Mouse (Mus musculus): ENCODE results near the gene Dennd5a. TPM values are rescaled to one million over a fixed set of nuclear protein-coding genes. Genes with fewer than 3 reads are reported as not detected.
A peak's percentile ranks its signal among the peaks of the same experiment; 100 is the strongest.

The Dennd5a gene
- total and polyA plus RNA-seq, 3 experiments, result 106 to 136 (median 106) TPM

GRCm38 (mm10) chr7:109968924-109969450 is 8.7 kb upstream of the Dennd5a start:
- Histone ChIP-seq H3K27ac (peak overlapping the region; percentile 68; the same call in 1 of the 2 replicates), H3K9ac (ENCODE audit: low read depth, low read length) (no peak overlapping the region), H3K27me3 (ENCODE audit: control insufficient read depth, insufficient read depth, low read length) (no peaks in the 10 kb centered on the region), H3K4me3 (no peak overlapping the region), H3K79me2 (replicated peaks; ENCODE audit: control insufficient read depth, insufficient read depth, low read length) (no peaks in the 10 kb centered on the region), H3K36me3 (ENCODE audit: control insufficient read depth, insufficient read depth, low read length) (peaks cover 2% of the 10 kb centered on the region; the same call in 1 of the 2 replicates), H3K4me1 (ENCODE audit: control insufficient read depth, insufficient read depth, low read length) (peaks cover 5% of the 10 kb centered on the region)
- TF ChIP-seq CTCF (IDR thresholded peaks at IDR 0.05), result peak; percentile 48
- TF ChIP-seq POLR2A (IDR thresholded peaks at IDR 0.05; ENCODE audit: insufficient read depth, low read depth, low read length), result no peak
- no peak for TF ChIP-seq EP300 (IDR thresholded peaks at IDR 0.05; ENCODE audit: insufficient read depth, low read depth, low read length)
- intact Hi-C loops (cut with DNase I), result loop anchor here (2.0 to 5.0 kb wide), 2 partner anchors 14 to 113 kb away; no protein-coding TSS in a partner anchor
- WGBS, result 0% methylated on average over 2 of the region's 2 CpGs
- DNase-seq, result no peak

GRCm38 (mm10) chr7:109967805-109968579 is 7.7 kb upstream of the Dennd5a start:
- TF ChIP-seq CTCF (IDR thresholded peaks at IDR 0.05) (no peak), POLR2A (IDR thresholded peaks at IDR 0.05; ENCODE audit: insufficient read depth, low read depth, low read length) (no peak), EP300 (IDR thresholded peaks at IDR 0.05; ENCODE audit: insufficient read depth, low read depth, low read length) (no peak)
- WGBS, result 38% methylated on average over 11 of the region's 11 CpGs
- peak; percentile 40 to 56 for DNase-seq
- intact Hi-C loops (cut with DNase I), result loop anchor here (2.0 to 5.0 kb wide), 2 partner anchors 15 to 114 kb away; no protein-coding TSS in a partner anchor
- Histone ChIP-seq H3K36me3 (ENCODE audit: control insufficient read depth, insufficient read depth, low read length) (peaks cover 2% of the 10 kb centered on the region; the same call in 1 of the 2 replicates), H3K9ac (ENCODE audit: low read depth, low read length) (peak overlapping the region; percentile 51; the same call in 1 of the 2 replicates), H3K4me1 (ENCODE audit: control insufficient read depth, insufficient read depth, low read length) (peaks cover 5% of the 10 kb centered on the region), H3K4me3 (no peak overlapping the region), H3K79me2 (replicated peaks; ENCODE audit: control insufficient read depth, insufficient read depth, low read length) (no peaks in the 10 kb centered on the region), H3K27me3 (ENCODE audit: control insufficient read depth, insufficient read depth, low read length) (no peaks in the 10 kb centered on the region), H3K27ac (peak overlapping the region; percentile 68)

- intact Hi-C loops (cut with DNase I), result loop anchor here (5.0 kb wide), 1 partner anchor 117 kb away; no protein-coding TSS in a partner anchor
- Histone ChIP-seq H3K79me2 (replicated peaks; ENCODE audit: control insufficient read depth, insufficient read depth, low read length) (no peaks in the 10 kb centered on the region), H3K27ac (no peak overlapping the region), H3K4me3 (no peak overlapping the region), H3K27me3 (ENCODE audit: control insufficient read depth, insufficient read depth, low read length) (no peaks in the 10 kb centered on the region), H3K9ac (ENCODE audit: low read depth, low read length) (no peak overlapping the region), H3K4me1 (ENCODE audit: control insufficient read depth, insufficient read depth, low read length) (peaks cover 5% of the 10 kb centered on the region), H3K36me3 (ENCODE audit: control insufficient read depth, insufficient read depth, low read length) (peaks cover 2% of the 10 kb centered on the region; the same call in 1 of the 2 replicates)
- no peak for DNase-seq
- peak; percentile 35 for TF ChIP-seq CTCF (IDR thresholded peaks at IDR 0.05)
- TF ChIP-seq POLR2A (IDR thresholded peaks at IDR 0.05; ENCODE audit: insufficient read depth, low read depth, low read length), result no peak
Measured at GRCm38 (mm10) chr7:109965658-109966057, 5.4 kb upstream of the Dennd5a start.

- no peak for TF ChIP-seq POLR2A (IDR thresholded peaks at IDR 0.05; ENCODE audit: insufficient read depth, low read depth, low read length)
- no peak for TF ChIP-seq EP300 (IDR thresholded peaks at IDR 0.05; ENCODE audit: insufficient read depth, low read depth, low read length)
- peak; percentile 39 for TF ChIP-seq CTCF (IDR thresholded peaks at IDR 0.05)
- intact Hi-C loops (cut with DNase I), result no loop called here
- WGBS, result 98% methylated on average over 4 of the region's 4 CpGs
- Histone ChIP-seq H3K4me3 (no peak overlapping the region), H3K27me3 (ENCODE audit: control insufficient read depth, insufficient read depth, low read length) (no peaks in the 10 kb centered on the region), H3K27ac (no peak overlapping the region), H3K36me3 (ENCODE audit: control insufficient read depth, insufficient read depth, low read length) (peaks cover 2% of the 10 kb centered on the region; the same call in 1 of the 2 replicates), H3K79me2 (replicated peaks; ENCODE audit: control insufficient read depth, insufficient read depth, low read length) (no peaks in the 10 kb centered on the region), H3K4me1 (ENCODE audit: control insufficient read depth, insufficient read depth, low read length) (peaks cover 5% of the 10 kb centered on the region), H3K9ac (ENCODE audit: low read depth, low read length) (no peak overlapping the region)
- DNase-seq, result no peak
Measured at GRCm38 (mm10) chr7:109963707-109964106, 3.4 kb upstream of the Dennd5a start.

GRCm38 (mm10) chr7:109962596-109962995 is 2.3 kb upstream of the Dennd5a start:
- H3K27ac ChIP-seq, result peak overlapping the region; percentile 4; the same call in 1 of the 2 replicates
- no peaks in the 10 kb centered on the region for H3K27me3 ChIP-seq (ENCODE audit: control insufficient read depth, insufficient read depth, low read length)
- H3K9ac ChIP-seq (ENCODE audit: low read depth, low read length), result no peak overlapping the region
- no peak overlapping the region for H3K4me3 ChIP-seq
- intact Hi-C loops (cut with DNase I), result no loop called here
- no peak for DNase-seq
- TF ChIP-seq CTCF (IDR thresholded peaks at IDR 0.05), result no peak
- TF ChIP-seq EP300 (IDR thresholded peaks at IDR 0.05; ENCODE audit: insufficient read depth, low read depth, low read length), result no peak
- no peak for TF ChIP-seq POLR2A (IDR thresholded peaks at IDR 0.05; ENCODE audit: insufficient read depth, low read depth, low read length)
- no peaks in the 10 kb centered on the region for H3K79me2 ChIP-seq (replicated peaks; ENCODE audit: control insufficient read depth, insufficient read depth, low read length)
- peaks cover 5% of the 10 kb centered on the region; the same call in 1 of the 2 replicates for H3K36me3 ChIP-seq (ENCODE audit: control insufficient read depth, insufficient read depth, low read length)
- H3K4me1 ChIP-seq (ENCODE audit: control insufficient read depth, insufficient read depth, low read length), result peaks cover 7% of the 10 kb centered on the region
- WGBS, result 68% methylated on average over 4 of the region's 4 CpGs

- no peaks in the 10 kb centered on the region for H3K27me3 ChIP-seq (ENCODE audit: control insufficient read depth, insufficient read depth, low read length)
- peaks cover 9% of the 10 kb centered on the region for H3K4me1 ChIP-seq (ENCODE audit: control insufficient read depth, insufficient read depth, low read length)
- intact Hi-C loops (cut with DNase I), result no loop called here
- TF ChIP-seq CTCF (IDR thresholded peaks at IDR 0.05) (no peak), EP300 (IDR thresholded peaks at IDR 0.05; ENCODE audit: insufficient read depth, low read depth, low read length) (no peak), POLR2A (IDR thresholded peaks at IDR 0.05; ENCODE audit: insufficient read depth, low read depth, low read length) (no peak)
- no peak overlapping the region for H3K27ac ChIP-seq
- 54% methylated on average over 2 of the region's 2 CpGs for WGBS
- no peaks in the 10 kb centered on the region for H3K79me2 ChIP-seq (replicated peaks; ENCODE audit: control insufficient read depth, insufficient read depth, low read length)
- H3K4me3 ChIP-seq, result no peak overlapping the region
- no peak overlapping the region for H3K9ac ChIP-seq (ENCODE audit: low read depth, low read length)
- no peak for DNase-seq
- peaks cover 13% of the 10 kb centered on the region for H3K36me3 ChIP-seq (ENCODE audit: control insufficient read depth, insufficient read depth, low read length)
Measured at GRCm38 (mm10) chr7:109961570-109961969, 1.3 kb upstream of the Dennd5a start.
